Mouse (Mus musculus): Measurements from ENCODE around the gene Samd1. TPM values are rescaled to one million over a fixed set of nuclear protein-coding genes. Genes with fewer than 3 reads are reported as not detected.
"Not testable (repeated sequence)": the region's sequence is repeated elsewhere in the genome, so short reads cannot be mapped to it uniquely, and the experiment has no call there.

Gene Samd1
- total RNA-seq, 2 experiments from 2014 or later: 27.4 to 30.9 TPM

DNA sequence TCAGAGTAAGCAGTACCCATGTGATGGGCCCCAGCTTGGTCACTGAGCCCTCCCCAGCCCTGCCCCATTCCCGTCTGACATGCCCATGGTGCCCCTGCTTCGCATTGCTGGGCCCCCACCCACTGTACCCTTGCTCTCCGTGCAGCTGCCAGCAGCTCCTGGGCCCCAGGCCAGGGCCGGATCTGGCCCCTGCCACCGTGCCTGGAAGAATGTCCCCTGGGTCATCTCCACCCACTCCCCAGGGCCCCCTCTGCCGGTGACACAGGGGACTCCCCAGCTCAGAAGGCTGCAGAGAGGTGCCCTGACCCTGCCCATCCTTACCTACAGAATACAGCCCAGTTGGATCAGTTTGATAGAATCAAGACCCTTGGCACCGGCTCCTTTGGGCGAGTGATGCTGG is 16.6 kb upstream of the Samd1 start:
- peak; percentile 64 for DNase-seq (ENCODE audit: low spot score)
- intact Hi-C loops (cut with DNase I): no loop called here

DNA sequence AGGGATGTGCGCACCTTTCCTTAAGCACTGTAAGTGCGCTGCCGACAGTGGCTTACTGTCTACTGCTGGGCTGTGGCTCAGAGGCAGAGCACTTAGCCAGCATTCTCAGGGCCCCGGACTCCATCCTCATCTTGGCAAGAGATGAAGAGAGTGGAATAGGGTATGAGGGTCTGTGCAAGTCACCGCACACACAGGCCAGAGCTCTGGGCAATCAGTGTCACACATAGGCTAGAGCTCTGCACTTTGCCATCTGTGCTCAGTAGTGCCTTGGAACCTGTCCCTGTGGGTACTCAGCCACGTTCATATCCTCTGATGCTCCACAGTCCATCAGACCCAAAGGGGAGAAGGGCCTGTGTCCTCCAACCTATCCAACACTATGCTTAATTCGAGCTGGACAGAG is 15.9 kb upstream of the Samd1 start:
- intact Hi-C loops (cut with DNase I): no loop called here
- DNase-seq (ENCODE audit: low spot score): no peak

GRCm38 (mm10) chr8:83982449-83982848 is 15.0 kb upstream of the Samd1 start:
- intact Hi-C loops (cut with DNase I): no loop called here
- DNase-seq (ENCODE audit: low spot score): no peak

DNA sequence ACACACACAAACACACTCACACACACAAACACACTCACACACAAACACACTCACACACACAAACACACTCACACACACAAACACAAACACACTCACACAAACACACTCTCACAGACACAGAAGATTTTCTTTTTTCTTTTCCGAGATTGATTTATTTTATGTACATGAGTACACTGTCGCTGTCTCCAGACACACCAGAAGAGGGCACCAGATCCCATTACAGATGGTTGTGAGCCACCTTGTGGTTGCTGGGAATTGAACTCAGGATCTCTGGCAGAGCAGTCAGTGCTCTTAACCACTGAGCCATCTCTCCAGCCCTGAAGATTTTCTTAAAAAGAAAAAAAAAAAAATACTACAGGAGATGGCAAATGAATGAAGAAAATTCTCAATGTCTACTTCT is 14.2 kb upstream of the Samd1 start:
- DNase-seq (ENCODE audit: low spot score): not testable (repeated sequence)

DNA sequence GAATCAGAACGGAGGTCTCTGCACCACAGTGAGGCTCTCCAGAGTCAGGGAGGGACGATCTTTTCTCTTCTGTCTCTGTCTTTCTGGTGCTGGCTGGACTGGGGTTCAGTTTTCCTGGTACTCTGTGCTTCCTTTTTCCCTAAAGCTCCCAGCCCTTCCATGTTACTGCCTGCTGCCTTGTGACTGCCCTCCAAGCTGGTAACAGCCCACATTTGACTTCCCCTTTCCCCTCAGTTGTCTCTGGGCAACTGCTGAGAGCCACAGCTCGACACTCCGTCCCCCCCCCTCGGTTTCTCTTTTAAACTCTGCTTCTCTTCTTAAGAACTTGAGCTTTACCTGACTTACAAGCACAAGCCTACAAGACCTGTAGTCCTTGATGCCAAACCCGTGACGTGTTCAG is 8.2 kb upstream of the Samd1 start:
- intact Hi-C loops (cut with DNase I): no loop called here

More for the DNA sequence above, 14.2 kb upstream of the Samd1 start:
- intact Hi-C loops (cut with DNase I): not testable (repeated sequence)

GRCm38 (mm10) chr8:83990170-83990569 is 7.3 kb upstream of the Samd1 start:
- DNase-seq (ENCODE audit: low spot score): no peak
- intact Hi-C loops (cut with DNase I): no loop called here

More for the DNA sequence above, 8.2 kb upstream of the Samd1 start:
- no peak for DNase-seq (ENCODE audit: low spot score)

GRCm38 (mm10) chr8:83992488-83992887 is 5.0 kb upstream of the Samd1 start:
- intact Hi-C loops (cut with DNase I): no loop called here
- no peak for DNase-seq (ENCODE audit: low spot score)

DNA sequence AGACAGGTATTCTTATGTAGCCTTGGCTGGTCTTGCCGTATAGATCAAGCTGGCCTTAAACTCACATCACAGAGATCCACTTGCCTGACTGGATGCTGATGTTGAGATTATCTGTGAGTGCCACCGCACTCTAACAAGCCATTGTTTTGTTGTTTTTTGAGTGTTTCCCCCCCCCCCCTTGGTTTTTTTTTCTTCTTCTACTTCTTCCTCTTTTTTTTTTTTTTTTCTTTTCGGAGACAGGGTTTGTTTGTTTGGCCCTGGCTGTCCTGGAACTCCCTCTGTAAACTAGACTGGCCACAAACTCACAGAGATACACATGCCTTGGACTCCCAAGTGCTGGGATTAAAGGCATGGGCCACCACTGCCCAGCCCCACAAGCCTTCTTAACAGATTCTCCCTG is 3.4 kb upstream of the Samd1 start:
- no peak for DNase-seq (ENCODE audit: low spot score)
- intact Hi-C loops (cut with DNase I): loop anchor here (2.0 kb wide), 1 partner anchor 19 kb away; no protein-coding TSS in a partner anchor

GRCm38 (mm10) chr8:83995973-83996372 is 1.5 kb upstream of the Samd1 start:
- no peak for DNase-seq (ENCODE audit: low spot score)
- intact Hi-C loops (cut with DNase I): loop anchor here (2.0 kb wide), 1 partner anchor 21 kb away; no protein-coding TSS in a partner anchor

DNA sequence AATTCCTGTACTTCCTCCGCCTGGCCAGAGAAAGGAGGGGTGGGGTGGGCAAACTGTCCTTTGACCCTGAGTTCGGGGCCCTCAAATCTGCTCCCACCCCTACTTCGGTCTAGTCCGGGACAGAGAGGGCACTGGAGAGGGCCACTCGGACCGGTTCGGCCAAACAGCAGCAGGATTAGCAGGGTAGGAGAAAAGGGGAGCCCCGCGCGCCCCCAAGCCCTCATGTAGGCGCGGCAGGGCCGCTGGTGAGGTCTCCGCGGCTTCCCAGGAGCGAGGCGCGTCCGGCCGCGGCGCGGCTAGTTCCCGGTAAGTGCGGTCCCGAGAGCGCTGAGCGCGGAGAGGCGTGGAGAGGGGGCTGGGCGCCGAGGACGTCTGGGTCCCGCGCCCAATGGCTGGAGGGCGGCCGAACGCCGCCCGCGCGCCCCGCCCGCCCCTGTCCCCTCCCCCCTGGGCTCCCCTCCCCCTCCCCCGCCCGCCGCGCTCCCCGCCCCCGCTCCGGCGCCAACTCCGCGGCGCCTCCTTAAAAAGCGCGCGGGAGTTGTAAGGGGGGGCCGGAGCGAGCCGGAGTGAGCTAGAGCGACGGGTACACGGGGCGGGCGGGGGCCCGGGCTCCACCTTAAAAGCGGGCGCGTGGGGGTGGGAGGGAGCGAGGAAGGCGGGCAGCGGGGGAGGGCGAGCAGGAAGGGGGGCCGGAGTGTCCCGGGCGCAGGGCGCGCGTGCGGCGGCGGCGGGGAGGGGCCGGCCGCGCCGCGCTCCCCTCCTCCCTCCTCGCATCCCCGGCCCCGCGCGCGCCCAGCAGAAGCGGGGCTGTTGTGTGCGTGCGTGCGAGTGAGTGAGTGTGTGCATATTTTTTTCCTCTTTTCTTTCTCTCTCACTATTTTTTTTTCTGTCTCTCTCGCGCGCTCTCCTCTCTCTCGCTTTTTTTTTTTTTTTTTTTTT is 636 bp upstream of the Samd1 start:
- intact Hi-C loops (cut with DNase I): no loop called here

GRCm38 (mm10) chr8:83998231-83999056 is 972 bp downstream of the Samd1 start:
- DNase-seq (ENCODE audit: low spot score): no peak
- intact Hi-C loops (cut with DNase I): no loop called here

More for the DNA sequence above, 636 bp upstream of the Samd1 start:
- DNase-seq (ENCODE audit: low spot score): peak; percentile 81

DNA sequence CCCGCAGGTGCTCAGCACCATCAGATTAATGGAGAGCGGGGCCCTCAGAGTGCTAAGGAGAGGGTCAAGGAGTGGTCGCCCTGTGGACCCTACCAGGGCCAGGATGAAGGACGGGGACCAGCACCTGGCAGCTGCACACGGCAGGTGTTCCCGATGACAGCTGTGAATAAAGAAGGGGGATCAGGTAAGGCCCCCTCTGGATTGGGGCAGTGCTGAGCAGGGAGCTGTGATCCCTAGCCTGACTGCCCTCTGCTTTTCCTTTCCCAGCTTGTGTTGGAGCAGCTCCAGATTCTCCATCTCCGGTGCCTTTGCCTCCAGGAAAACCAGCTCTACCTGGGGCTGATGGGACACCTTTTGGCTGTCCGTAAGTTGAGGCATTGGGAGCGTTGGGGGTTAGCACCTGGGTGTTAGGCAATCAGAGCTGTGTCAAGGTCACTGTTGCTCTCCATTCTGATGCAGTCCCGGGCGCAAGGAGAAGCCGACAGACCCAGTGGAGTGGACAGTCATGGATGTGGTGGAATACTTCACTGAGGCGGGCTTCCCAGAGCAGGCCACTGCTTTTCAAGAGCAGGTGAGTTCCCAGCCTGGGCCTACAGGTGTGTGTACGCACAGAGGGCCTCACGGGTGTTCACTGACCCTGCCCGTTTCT is 1.7 kb downstream of the Samd1 start:
- no peak for DNase-seq (ENCODE audit: low spot score)
- intact Hi-C loops (cut with DNase I): no loop called here

- no peak for DNase-seq (ENCODE audit: low spot score)
- intact Hi-C loops (cut with DNase I): no loop called here
These were observed 2.4 kb downstream of the Samd1 start for GRCm38 (mm10) chr8:83999825-84000224.

DNA sequence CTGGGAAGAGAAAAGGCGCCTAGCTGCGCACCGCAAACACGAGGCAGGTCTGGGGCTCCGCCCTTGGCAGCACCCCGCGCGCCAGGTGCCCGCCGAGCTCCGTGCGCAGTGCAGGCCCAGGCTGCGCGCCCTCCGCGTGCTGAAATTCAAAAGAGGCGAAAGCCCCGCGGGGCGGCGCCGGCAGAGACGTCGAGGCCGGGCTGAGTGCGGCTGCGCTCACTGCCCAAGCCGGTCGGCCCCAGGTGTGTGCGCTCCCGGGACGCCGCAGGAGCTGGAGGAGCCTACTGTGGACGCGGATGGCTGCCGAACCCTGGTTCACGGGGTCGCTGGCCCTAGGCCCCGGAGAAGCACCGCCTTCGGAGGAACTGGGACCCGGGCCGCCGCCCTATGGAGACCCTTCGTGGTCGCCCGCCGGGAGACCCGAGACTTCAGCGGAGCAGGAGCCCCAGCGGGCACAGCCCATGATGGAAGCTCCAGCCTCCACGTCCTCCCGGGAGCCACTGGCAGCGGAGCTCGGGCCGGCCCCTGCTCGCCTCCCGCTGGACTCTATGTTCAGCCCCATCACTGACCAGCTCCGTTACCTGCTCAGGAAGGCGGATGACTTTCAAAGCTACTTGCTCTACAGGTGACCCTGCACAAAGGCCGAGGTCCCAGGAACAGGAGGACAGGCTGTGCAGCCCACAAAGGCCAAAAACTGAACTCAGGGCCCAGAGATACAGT is 4.0 kb downstream of the Samd1 start, which contains the start of gene 1700067K01Rik:
1700067K01Rik (plus strand) TSS at position 222 of the 720 bp plus-strand sequence.
- no peak for DNase-seq (ENCODE audit: low spot score)
- intact Hi-C loops (cut with DNase I): no loop called here

- DNase-seq (ENCODE audit: low spot score): no peak
- intact Hi-C loops (cut with DNase I): no loop called here
These were observed 5.6 kb downstream of the Samd1 start for GRCm38 (mm10) chr8:84002957-84003611.

GRCm38 (mm10) chr8:84003612-84004246 is 6.3 kb downstream of the Samd1 start:
- no peak for DNase-seq (ENCODE audit: low spot score)
- intact Hi-C loops (cut with DNase I): no loop called here

- intact Hi-C loops (cut with DNase I): loop anchor here (5.0 kb wide), 1 partner anchor 268 kb away; the partner anchor contains the start of gene Ccdc130
- peak; percentile 91 for DNase-seq (ENCODE audit: low spot score)
These were observed 7.2 kb downstream of the Samd1 start for GRCm38 (mm10) chr8:84004533-84005201.

DNA sequence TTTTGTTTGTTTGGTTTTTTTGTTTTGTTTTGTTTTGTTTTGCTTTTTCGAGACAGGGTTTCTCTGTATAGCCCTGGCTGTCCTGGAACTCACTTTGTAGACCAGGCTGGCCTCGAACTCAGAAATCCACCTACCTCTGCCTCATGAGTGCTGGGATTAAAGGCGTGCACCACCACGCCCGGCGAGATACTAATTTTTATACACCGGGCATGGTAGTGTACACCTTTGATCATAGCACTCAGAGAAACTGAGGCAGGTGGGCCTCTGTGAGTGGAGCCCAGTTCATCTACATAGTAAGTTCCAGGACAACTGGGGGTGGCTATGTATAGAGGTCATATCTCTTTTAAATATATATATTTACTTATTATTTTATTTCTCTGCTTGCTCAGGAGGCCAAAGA is 8.0 kb downstream of the Samd1 start:
- DNase-seq (ENCODE audit: low spot score): not testable (repeated sequence)
- intact Hi-C loops (cut with DNase I): loop anchor here (5.0 kb wide), 1 partner anchor 267 kb away; the partner anchor contains the start of gene Ccdc130

Data from heart, postnatal 25 days (tissue).